Mouse (Mus musculus): ENCODE measurements at regions not wholly inside any gene's neighbourhood (a gene's known extent, or its start where the extent isn't known, plus 50 kb on each side); places are given as distances from the start of the nearest gene placed in this dataset.

DNA sequence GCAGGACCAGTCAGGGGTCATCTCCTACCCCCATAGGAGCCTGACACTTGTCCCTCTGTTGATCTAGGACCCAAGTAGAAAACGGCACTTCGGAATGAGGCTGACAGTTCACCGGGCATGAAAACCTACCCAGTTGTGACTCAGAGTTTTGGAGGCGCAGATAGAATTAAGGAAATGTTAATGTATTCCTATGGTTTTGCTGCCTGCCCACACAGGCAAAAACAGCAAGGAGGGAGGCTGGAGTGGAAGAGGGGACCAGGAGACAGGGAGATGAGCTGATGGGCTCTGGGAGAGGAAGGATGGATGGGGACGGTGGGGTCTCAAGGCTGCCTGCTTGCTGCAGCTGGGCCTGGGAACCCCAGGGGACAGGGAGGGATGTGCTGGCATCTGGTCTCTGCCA is 210.1 kb upstream of the Gm4791 start:
- H3K4me1 ChIP-seq (ENCODE audit: insufficient read depth, low read length), result no peaks in the 10 kb centered on the region
- WGBS, result 82% methylated on average over 5 of the region's 5 CpGs
- H3K27me3 ChIP-seq (ENCODE audit: insufficient read depth, low read length), result no peaks in the 10 kb centered on the region
- H3K9me3 ChIP-seq (ENCODE audit: low read length), result no peaks in the 10 kb centered on the region
- no peak for TF ChIP-seq CTCF (IDR thresholded peaks at IDR 0.05)
- no peaks in the 10 kb centered on the region for H3K36me3 ChIP-seq (ENCODE audit: insufficient read depth, low read length)
- no peak overlapping the region for H3K27ac ChIP-seq (ENCODE audit: low read depth, low read length)
- no peak overlapping the region for H3K4me3 ChIP-seq (ENCODE audit: low read depth, low read length)
- no peak for ATAC-seq (ENCODE audit: low FRiP score)
- no peak for DNase-seq (ENCODE audit: low spot score)
- no peak overlapping the region for H3K4me2 ChIP-seq (ENCODE audit: low read depth, low read length, poor library complexity, severe bottlenecking)
- no peak overlapping the region for H3K9ac ChIP-seq (replicated peaks; ENCODE audit: low read length, poor library complexity, severe bottlenecking)

DNA sequence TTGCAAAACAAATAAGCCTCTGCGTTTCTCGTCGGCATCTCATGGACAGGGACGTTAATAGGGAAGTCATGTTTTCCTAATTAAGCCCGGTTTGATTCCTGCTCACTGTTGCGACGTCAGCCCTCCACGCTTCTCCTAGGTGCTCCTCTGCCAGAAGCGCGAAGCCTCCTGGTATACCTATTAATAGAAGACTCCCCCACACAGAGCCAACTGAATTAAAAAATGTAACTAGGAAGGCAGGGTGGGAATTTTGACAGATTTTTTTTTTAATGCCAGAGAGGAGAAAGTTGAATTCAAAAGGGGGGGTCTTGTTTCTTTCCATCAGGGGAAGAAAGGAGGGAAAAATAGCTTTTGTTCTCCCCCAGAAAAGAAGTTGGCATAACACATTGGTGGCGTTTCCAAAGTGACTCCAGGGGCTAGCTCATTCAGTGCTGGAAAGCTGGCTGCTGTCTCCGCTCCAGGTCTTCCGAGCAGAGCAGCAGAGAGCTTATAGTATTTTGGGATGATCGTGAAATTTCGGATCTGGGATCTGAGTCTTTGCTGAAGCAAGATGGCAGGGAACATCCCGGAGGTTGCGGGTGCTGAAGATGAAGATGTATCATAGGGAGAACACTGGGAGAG is 214.1 kb upstream of the Gm4791 start:
- no peak for ATAC-seq (ENCODE audit: low FRiP score)
- Histone ChIP-seq H3K4me3 (ENCODE audit: low read depth, low read length) (no peak overlapping the region), H3K4me2 (ENCODE audit: low read depth, low read length, poor library complexity, severe bottlenecking) (no peak overlapping the region), H3K27me3 (ENCODE audit: insufficient read depth, low read length) (no peaks in the 10 kb centered on the region), H3K27ac (ENCODE audit: low read depth, low read length) (no peak overlapping the region), H3K9me3 (ENCODE audit: low read length) (no peaks in the 10 kb centered on the region), H3K4me1 (ENCODE audit: insufficient read depth, low read length) (no peaks in the 10 kb centered on the region), H3K9ac (replicated peaks; ENCODE audit: low read length, poor library complexity, severe bottlenecking) (no peak overlapping the region), H3K36me3 (ENCODE audit: insufficient read depth, low read length) (no peaks in the 10 kb centered on the region)
- 57% methylated on average over 17 of the region's 17 CpGs for WGBS
- no peak for TF ChIP-seq CTCF (IDR thresholded peaks at IDR 0.05)
- peak; percentile 34 for DNase-seq (ENCODE audit: low spot score)

DNA sequence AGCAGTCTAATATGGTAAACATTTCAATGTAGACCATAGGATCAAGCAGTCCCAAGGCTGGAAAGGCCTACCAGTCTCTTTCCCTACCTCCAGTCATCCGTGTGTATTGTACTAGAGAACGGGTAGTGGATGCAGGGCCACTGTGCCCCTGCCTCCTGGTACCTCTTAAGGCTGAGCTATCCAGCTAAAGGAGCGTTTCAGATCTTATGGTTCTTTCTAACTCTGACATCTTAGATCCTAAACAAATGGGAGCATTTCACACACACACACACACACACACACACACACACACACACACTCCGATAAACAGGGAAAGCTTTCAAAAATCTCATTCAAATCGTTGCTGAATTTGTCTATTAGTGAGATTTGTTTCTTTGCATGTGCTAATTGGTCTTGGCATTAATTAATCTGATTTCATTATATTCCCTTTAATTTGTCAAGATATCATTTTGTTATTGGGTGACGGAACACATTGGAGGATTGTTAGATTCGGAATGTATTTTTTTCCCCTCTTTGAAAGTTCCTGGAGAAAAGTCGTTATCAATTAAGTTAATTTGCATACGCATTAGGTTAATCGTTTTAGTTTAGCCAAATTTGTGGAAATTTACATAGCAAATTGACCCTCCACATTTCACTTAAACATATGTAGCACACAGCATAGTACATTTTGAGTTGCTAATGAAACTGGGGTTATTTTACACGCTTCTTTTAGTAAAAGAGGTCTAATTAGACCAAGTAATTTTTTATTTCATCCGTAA is 214.8 kb upstream of the Gm4791 start:
- 80% methylated on average over 12 of the region's 12 CpGs for WGBS
- Histone ChIP-seq H3K4me1 (ENCODE audit: insufficient read depth, low read length) (no peaks in the 10 kb centered on the region), H3K9ac (replicated peaks; ENCODE audit: low read length, poor library complexity, severe bottlenecking) (no peak overlapping the region), H3K4me2 (ENCODE audit: low read depth, low read length, poor library complexity, severe bottlenecking) (no peak overlapping the region), H3K4me3 (ENCODE audit: low read depth, low read length) (no peak overlapping the region), H3K27ac (ENCODE audit: low read depth, low read length) (no peak overlapping the region), H3K9me3 (ENCODE audit: low read length) (no peaks in the 10 kb centered on the region), H3K27me3 (ENCODE audit: insufficient read depth, low read length) (no peaks in the 10 kb centered on the region), H3K36me3 (ENCODE audit: insufficient read depth, low read length) (no peaks in the 10 kb centered on the region)
- no peak for DNase-seq (ENCODE audit: low spot score)
- no peak for ATAC-seq (ENCODE audit: low FRiP score)
- no peak for TF ChIP-seq CTCF (IDR thresholded peaks at IDR 0.05)

DNA sequence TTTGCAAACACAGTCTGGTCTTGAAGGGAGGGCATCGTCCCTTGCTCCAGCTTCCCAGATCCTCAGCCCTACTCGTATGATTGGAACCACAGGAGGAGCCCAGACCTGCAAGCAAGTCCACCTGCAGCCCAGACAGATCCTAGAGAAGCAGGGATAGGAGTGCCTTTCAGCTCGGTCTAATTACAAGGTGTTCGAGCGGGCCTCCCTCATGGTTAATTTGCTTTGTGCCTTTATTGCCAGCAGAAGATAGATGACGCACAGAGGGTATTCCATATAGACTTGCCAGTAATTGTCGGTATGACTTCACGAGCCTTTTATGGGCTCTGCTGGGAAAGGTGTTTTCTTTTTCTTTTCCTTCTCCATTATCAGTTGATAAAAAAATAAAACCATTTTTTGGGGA is 216.9 kb upstream of the Gm4791 start:
- Histone ChIP-seq H3K27me3 (ENCODE audit: insufficient read depth, low read length) (no peaks in the 10 kb centered on the region), H3K27ac (ENCODE audit: low read depth, low read length) (no peak overlapping the region), H3K36me3 (ENCODE audit: insufficient read depth, low read length) (no peaks in the 10 kb centered on the region), H3K9me3 (ENCODE audit: low read length) (no peaks in the 10 kb centered on the region), H3K9ac (replicated peaks; ENCODE audit: low read length, poor library complexity, severe bottlenecking) (no peak overlapping the region), H3K4me1 (ENCODE audit: insufficient read depth, low read length) (no peaks in the 10 kb centered on the region), H3K4me3 (ENCODE audit: low read depth, low read length) (no peak overlapping the region), H3K4me2 (ENCODE audit: low read depth, low read length, poor library complexity, severe bottlenecking) (no peak overlapping the region)
- no peak for DNase-seq (ENCODE audit: low spot score)
- WGBS, result 86% methylated on average over 8 of the region's 8 CpGs
- no peak for ATAC-seq (ENCODE audit: low FRiP score)
- TF ChIP-seq CTCF (IDR thresholded peaks at IDR 0.05), result no peak

DNA sequence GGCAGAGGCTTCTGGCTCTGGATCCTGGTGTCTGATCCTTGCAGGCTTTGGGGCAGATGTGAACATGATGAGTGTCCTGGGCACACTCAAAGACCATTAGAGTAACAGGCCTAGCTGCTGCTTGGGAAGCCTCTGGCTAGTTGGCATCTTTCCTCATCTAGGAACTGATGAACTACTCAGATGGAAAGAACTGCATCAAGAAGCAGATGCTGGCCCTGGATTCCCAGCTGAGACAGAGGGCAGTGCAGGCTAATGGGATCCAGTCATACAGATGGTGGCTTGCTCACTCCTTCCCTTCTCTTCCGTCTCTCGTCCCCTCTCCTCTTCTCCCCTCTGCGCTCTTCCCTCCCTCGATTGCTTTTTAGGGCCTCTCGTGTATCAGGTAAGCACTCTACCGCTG is 219.8 kb upstream of the Gm4791 start:
- Histone ChIP-seq H3K36me3 (ENCODE audit: insufficient read depth, low read length) (no peaks in the 10 kb centered on the region), H3K4me1 (ENCODE audit: insufficient read depth, low read length) (no peaks in the 10 kb centered on the region), H3K4me2 (ENCODE audit: low read depth, low read length, poor library complexity, severe bottlenecking) (no peak overlapping the region), H3K4me3 (ENCODE audit: low read depth, low read length) (no peak overlapping the region), H3K27me3 (ENCODE audit: insufficient read depth, low read length) (no peaks in the 10 kb centered on the region), H3K9ac (replicated peaks; ENCODE audit: low read length, poor library complexity, severe bottlenecking) (no peak overlapping the region), H3K9me3 (ENCODE audit: low read length) (no peaks in the 10 kb centered on the region), H3K27ac (ENCODE audit: low read depth, low read length) (no peak overlapping the region)
- ATAC-seq (ENCODE audit: low FRiP score) (no peak), DNase-seq (ENCODE audit: low spot score) (peak; percentile 58)
- WGBS, result 94% methylated on average over 6 of the region's 6 CpGs
- TF ChIP-seq CTCF (IDR thresholded peaks at IDR 0.05), result no peak

DNA sequence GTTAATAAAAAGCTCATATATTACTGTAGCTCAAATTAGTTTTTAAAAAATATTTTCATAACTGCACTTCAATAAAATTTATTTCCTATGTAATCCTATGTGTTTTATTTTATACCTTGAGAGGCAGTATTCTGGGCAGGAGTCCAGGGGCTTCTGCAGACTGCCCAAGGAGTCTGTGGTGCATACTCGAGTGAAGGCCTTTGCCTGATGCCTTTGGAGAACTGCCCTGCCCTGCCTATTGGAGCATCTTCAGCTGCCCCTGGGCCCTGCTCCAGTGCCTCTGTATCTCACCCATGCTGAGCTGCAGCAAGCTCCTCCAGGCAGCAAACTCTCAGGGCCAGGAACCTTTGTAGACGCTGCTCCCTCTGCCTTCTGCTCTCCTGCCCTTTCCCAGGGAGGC is 223.7 kb upstream of the Gm4791 start:
- no peak for ATAC-seq (ENCODE audit: low FRiP score)

More for the DNA sequence above, 223.7 kb upstream of the Gm4791 start:
- WGBS, result 58% methylated on average over 2 of the region's 2 CpGs
- H3K36me3 ChIP-seq (ENCODE audit: insufficient read depth, low read length), result no peaks in the 10 kb centered on the region
- no peak for DNase-seq (ENCODE audit: low spot score)
- H3K27ac ChIP-seq (ENCODE audit: low read depth, low read length), result no peak overlapping the region
- no peaks in the 10 kb centered on the region for H3K27me3 ChIP-seq (ENCODE audit: insufficient read depth, low read length)
- H3K4me1 ChIP-seq (ENCODE audit: insufficient read depth, low read length), result no peaks in the 10 kb centered on the region
- H3K4me3 ChIP-seq (ENCODE audit: low read depth, low read length), result no peak overlapping the region
- no peaks in the 10 kb centered on the region for H3K9me3 ChIP-seq (ENCODE audit: low read length)
- H3K9ac ChIP-seq (replicated peaks; ENCODE audit: low read length, poor library complexity, severe bottlenecking), result no peak overlapping the region
- no peak overlapping the region for H3K4me2 ChIP-seq (ENCODE audit: low read depth, low read length, poor library complexity, severe bottlenecking)
- no peak for TF ChIP-seq CTCF (IDR thresholded peaks at IDR 0.05)
